11 mouse cellular contexts compared by ENCODE assay signal in the genomic region with DNA sequence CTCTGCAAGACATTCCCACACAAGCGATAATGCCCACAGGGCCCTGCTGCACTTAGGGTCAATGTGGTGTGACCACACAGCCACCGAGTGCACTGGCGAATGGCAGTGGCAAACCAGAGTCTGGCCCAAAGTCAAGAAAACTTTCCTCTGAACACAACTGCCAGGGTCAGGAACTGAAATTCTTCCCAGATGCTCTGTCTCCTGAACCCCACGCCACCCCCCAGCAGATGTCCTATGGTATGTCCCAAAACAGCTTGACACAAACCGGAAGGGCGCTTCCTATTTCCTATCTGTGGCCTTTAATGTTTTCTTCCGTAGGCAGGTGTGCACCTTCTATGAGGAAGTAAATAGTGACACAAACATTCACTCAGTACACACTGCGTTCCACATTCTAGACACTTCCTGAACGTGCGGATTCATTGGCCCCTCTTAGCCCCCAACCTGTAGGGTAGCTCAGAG. TPM values are rescaled to one million over a fixed set of nuclear protein-coding genes. Genes with fewer than 3 reads are reported as not detected.
DNase-seq lines count a peak whose midpoint lies in the region; ATAC-seq and TF ChIP-seq lines count a peak whose summit lies in the region.
"Had no signal": no experiment of that assay in that cellular context is flagged by ENCODE, and none has a peak within 500 bp of the region (broad histone marks: within the 10 kb centered on the region; RNA-seq: fewer than 3 reads in every experiment).

No protein-coding gene starts in this region.

- no peak overlapping the region for H3K9ac ChIP-seq in liver, embryonic 12.5 days
- H3K9ac ChIP-seq in liver, embryonic 11.5 days (ENCODE audit: low read depth, low read length), result no peak overlapping the region
- no peak overlapping the region for H3K9ac ChIP-seq in embryonic facial prominence, embryonic 12.5 days

- no peaks in the 10 kb centered on the region for H3K36me3 ChIP-seq in liver, embryonic 12.5 days
- no peaks in the 10 kb centered on the region for H3K36me3 ChIP-seq in liver, embryonic 11.5 days (ENCODE audit: control insufficient read depth, insufficient read depth, low read length)
- H3K36me3 ChIP-seq in embryonic facial prominence, embryonic 12.5 days, result no peaks in the 10 kb centered on the region
- H3K36me3 ChIP-seq in thymus, adult 2 months (ENCODE audit: control insufficient read depth, insufficient read depth, low read length), result no peaks in the 10 kb centered on the region

- TF ChIP-seq CTCF in thymus, adult 2 months (IDR thresholded peaks at IDR 0.05; ENCODE audit: borderline replicate concordance, control insufficient read depth, extremely low read depth, insufficient read depth, low read length, poor library complexity), result no peak

- H3K9me3 ChIP-seq in liver, embryonic 12.5 days (replicated peaks), result no peaks in the 10 kb centered on the region
- no peaks in the 10 kb centered on the region for H3K9me3 ChIP-seq in liver, embryonic 11.5 days (ENCODE audit: control insufficient read depth, low read length)
- H3K9me3 ChIP-seq in embryonic facial prominence, embryonic 12.5 days, result no peaks in the 10 kb centered on the region

- H3K4me1 ChIP-seq in liver, embryonic 12.5 days, result peaks cover 31% of the 10 kb centered on the region
- H3K4me1 ChIP-seq in liver, embryonic 11.5 days (replicated peaks; ENCODE audit: control insufficient read depth, insufficient read depth, low read length), result peaks cover 19% of the 10 kb centered on the region
- H3K4me1 ChIP-seq in embryonic facial prominence, embryonic 12.5 days, result peaks cover 54% of the 10 kb centered on the region
- H3K4me1 ChIP-seq in thymus, adult 2 months (replicated peaks; ENCODE audit: control insufficient read depth, insufficient read depth, low read length), result peaks cover 15% of the 10 kb centered on the region

- H3K4me3 ChIP-seq in liver, embryonic 12.5 days, result no peak overlapping the region
- no peak overlapping the region for H3K4me3 ChIP-seq in liver, embryonic 11.5 days (ENCODE audit: low read depth, low read length)
- no peak overlapping the region for H3K4me3 ChIP-seq in embryonic facial prominence, embryonic 12.5 days
- no peak overlapping the region for H3K4me3 ChIP-seq in thymus, adult 2 months (ENCODE audit: control insufficient read depth, insufficient read depth, low read length)

- H3K4me2 ChIP-seq in liver, embryonic 12.5 days, result no peak overlapping the region
- no peak overlapping the region for H3K4me2 ChIP-seq in liver, embryonic 11.5 days
- no peak overlapping the region for H3K4me2 ChIP-seq in embryonic facial prominence, embryonic 12.5 days (replicated peaks)

- 0 out of 2 replicates have a peak overlapping the region, but pooled peaks have one; percentile 21 for H3K27ac ChIP-seq in liver, embryonic 12.5 days
- H3K27ac ChIP-seq in liver, embryonic 11.5 days (ENCODE audit: low read depth, low read length), result no peak overlapping the region; the same call in 1 of the 2 replicates
- H3K27ac ChIP-seq in embryonic facial prominence, embryonic 12.5 days, result 0 out of 2 replicates have a peak overlapping the region, but pooled peaks have one; percentile 8
- H3K27ac ChIP-seq in thymus, adult 2 months (ENCODE audit: control insufficient read depth, insufficient read depth, low read length), result peak overlapping the region; percentile 29

- WGBS in liver, embryonic 12.5 days (ENCODE audit: insufficient replicate concordance), result 37% methylated on average over 10 of the region's 10 CpGs
- WGBS in liver, embryonic 11.5 days, result 55% methylated on average over 10 of the region's 10 CpGs
- 49% methylated on average over 10 of the region's 10 CpGs for WGBS in embryonic facial prominence, embryonic 12.5 days
- 19% methylated on average over 10 of the region's 10 CpGs for WGBS in thymus, adult 2 months

- TF ChIP-seq POLR2A in thymus, adult 2 months (IDR thresholded peaks at IDR 0.05; ENCODE audit: control insufficient read depth, extremely low read depth, insufficient read depth, low read length, poor library complexity), result no peak

- ATAC-seq in liver, embryonic 12.5 days, result no peak
- no peak for ATAC-seq in liver, embryonic 11.5 days (replicated peaks; ENCODE audit: low FRiP score)
- ATAC-seq in embryonic facial prominence, embryonic 12.5 days (ENCODE audit: insufficient number of reproducible peaks, insufficient read depth, low FRiP score, low TSS enrichment), result no peak

- no peak for DNase-seq in liver, embryonic 11.5 days (ENCODE audit: low spot score)
- DNase-seq in kidney, postnatal 25 days, result peak; percentile 35 to 61
- peak; percentile 30 for DNase-seq in thymus, adult 2 months
- DNase-seq in frontal cortex, postnatal 25 days (ENCODE audit: low spot score in 2 of 2), result no peak
- DNase-seq in cerebellum, adult 9-11 months, result no peak
- no peak for DNase-seq in gastrocnemius, postnatal 14 days
- DNase-seq: adrenal gland, adult 8-10 months; cerebellum, postnatal 36 days; heart, postnatal 36 days had no signal

- no peaks in the 10 kb centered on the region for H3K27me3 ChIP-seq in liver, embryonic 12.5 days (replicated peaks)
- no peaks in the 10 kb centered on the region for H3K27me3 ChIP-seq in liver, embryonic 11.5 days (replicated peaks; ENCODE audit: control insufficient read depth, insufficient read depth, low read length)
- H3K27me3 ChIP-seq in embryonic facial prominence, embryonic 12.5 days, result no peaks in the 10 kb centered on the region
- H3K27me3 ChIP-seq in thymus, adult 2 months (ENCODE audit: control insufficient read depth, insufficient read depth, low read length), result no peaks in the 10 kb centered on the region

- intact Hi-C loops in gastrocnemius, postnatal 14 days (cut with DNase I; ENCODE audit: low total_unique reads), result no loop called here

RNA-seq across cellular contexts. Expression of gene Cnn3, which starts 40.8 kb away (rescaled TPM):
- polyA plus RNA-seq in liver, embryonic 12.5 days (2016; fragmentation: Nextera tagmentation; extraction: Ambion mirVana), result 138 and 143 TPM in 2 replicates
- polyA plus RNA-seq in liver, embryonic 11.5 days (2014; fragmentation: Nextera tagmentation; extraction: Ambion mirVana), result 294 and 295 TPM in 2 replicates
- 896 and 941 TPM in 2 replicates for polyA plus RNA-seq in embryonic facial prominence, embryonic 12.5 days (2016; fragmentation: Nextera tagmentation; extraction: Ambion mirVana)
- 199 and 212 TPM in 2 replicates for polyA plus RNA-seq in thymus, adult 2 months (2012; rRNA removed)
- total RNA-seq in gastrocnemius, postnatal 14 days (2021), result 10 to 100 TPM; 54.0 to 64.5 TPM

Comparison
In these comparisons a context has a peak if more than half of its experiments do, and no peak if none do; other contexts are left out.
1. DNase-seq: peak in kidney, postnatal 25 days (2 of 2) and thymus, adult 2 months (single experiment); none in liver, embryonic 11.5 days (single experiment), frontal cortex, postnatal 25 days (0 of 2), cerebellum, adult 9-11 months (single experiment) and gastrocnemius, postnatal 14 days (single experiment).